Mouse (Mus musculus) urinary bladder, postnatal 4 days (tissue): ENCODE data around the gene Barhl2.

ENCODE experiments used
- DNase-seq, 2 experiments: peaks; one replicate each; pipeline ENCODE4 v3.0.0; 2021 to 2022; ENCODE audit warnings: low spot score in 2 of 2

Gene Barhl2

DNA sequence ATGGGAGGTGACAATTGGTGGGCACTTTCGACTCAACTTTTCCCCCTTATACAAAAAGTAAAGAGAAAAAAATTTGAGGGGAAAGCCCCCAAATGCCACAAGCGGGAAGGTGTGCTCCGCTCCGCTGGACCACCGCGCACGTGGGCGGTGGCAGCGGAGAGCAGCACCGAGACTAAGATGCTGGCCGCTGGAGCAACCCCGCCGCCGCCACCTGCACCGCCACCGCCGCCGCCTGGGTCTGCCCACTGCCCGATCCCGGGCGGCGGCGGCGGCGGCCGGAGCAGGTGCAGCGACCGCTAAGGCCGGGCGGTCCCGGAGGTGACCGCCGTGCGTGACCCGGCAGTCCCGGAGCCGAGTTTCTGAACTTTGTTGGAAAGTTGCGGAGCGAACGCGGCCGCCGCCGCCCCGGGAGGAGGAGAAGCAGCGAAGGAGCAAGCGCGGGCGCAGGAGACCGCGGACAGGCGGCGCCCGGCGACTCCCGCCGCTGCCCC lies at the start of gene Barhl2:
Gene Barhl2 (minus strand): TSS at position 181 of the 491 bp plus-strand sequence.
- DNase-seq = no peak

DNA sequence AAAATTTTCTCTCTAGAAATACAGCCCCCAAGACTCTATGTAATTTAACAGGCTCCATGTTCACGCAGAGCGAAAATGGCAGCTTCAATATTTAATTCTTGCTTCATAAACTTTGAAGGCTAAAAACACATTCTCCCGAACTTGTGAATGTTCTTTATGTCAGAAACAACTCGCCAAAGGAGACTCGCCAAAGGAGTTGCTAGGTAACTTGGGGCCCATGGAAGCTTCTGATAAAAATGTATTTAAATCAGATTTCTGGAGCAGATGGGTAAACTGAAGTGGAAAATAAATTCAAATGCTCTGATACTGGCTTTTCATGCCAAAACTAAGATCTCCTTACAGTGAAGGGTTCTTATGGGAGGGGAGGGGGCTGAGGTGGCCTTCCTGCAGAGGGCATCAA lies 48.1 kb upstream of the Barhl2 start:
- DNase-seq = no peak

DNA sequence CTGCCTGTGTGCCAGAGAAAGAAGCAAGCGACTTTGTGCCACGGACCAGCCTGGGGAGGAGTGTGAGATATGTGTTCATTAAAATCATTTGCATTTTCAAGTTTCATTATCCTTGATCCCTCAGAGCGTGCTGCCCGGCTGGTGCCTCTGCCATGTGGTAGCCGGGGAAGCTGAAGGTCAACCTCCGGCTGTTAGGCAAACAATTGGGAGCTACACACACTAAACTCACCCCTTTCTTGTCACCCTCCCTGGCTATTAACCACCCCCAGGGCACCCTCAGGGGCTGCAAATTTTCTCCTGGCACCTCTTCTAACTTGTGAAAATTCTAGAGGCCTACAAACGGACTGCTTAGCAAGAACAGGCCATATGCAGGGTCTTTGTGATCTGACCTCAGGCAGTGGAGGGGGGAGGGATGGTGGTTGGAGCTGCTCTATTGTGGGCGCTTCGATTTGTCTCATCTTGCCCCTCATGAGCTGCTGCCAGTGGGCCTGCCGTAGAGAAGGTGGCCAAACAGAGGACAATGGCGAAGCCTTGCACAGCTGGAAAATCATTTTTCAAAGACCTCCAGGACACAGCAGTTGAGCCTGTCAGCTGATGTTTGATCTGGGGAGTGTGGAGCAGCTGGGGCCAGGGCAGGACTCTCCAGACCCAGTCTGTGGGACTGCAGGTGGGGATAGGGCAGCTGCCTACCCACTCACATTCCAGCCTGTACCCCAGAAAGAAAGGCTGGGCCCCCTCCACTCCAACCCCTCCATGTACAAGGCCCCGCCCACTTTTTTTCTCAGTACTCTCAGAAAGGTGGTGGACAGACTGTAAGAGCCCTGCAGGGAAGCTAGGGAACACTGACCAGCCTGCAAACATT lies 44.9 kb upstream of the Barhl2 start:
- no peak for DNase-seq

DNA sequence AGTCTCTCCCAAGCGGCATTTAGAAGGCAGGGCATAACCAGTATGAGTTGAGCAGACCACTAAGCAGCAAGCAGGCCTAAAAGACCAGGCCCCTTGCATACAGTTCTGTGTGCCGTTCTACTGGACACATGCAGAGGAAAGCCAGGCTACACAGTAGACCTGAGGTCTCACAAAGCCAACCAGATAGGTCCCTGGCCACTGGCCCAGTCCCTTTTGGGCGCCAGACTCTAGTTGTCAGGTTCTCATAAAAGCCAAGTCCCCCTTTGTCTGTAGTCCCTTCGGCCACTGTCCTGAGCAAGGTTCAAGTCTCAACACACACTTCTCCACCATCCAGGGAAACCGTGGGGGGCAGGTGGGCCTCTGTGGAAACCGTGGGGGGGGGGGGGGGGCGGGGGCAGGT lies 44.3 kb upstream of the Barhl2 start:
- DNase-seq = no peak

DNA sequence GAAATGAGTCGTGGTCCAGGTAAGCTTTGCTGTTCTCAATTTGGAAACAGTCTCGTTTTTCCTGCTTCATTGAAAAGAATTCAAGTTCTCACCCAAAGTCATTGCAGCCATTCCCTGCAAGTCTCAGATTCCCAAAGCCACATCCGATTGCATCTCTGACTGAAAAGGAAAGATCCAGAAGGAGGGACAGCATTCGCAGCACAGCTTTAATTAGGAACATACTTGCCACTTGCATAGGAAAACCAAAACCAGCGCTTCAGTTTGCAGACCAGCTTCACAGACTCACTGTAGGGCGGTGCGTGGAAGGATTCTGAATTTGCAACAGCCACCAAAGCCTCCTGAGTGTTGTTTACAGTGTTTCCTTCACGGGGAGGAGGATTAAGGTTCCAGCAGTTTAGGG lies 33.8 kb upstream of the Barhl2 start:
- no peak for DNase-seq

DNA sequence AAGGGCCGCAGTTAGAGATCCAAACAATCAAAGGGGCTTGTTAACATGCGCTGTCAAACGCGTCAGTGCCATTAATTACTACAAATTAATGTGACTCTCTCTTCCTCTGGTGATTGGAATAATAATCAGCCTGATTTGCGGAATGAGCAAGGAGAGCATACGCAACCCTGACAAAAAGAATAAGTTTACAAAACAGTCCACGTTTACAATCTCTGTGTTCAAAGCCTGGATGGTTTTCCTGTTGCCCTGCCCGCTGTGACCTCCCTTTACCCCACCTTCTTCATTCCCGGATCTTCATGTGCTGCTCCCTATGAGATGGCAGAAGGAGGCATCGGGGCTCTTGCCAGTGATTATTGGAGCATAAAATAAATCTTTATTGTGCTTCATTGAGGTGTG lies 14.1 kb upstream of the Barhl2 start:
- DNase-seq = no peak

DNA sequence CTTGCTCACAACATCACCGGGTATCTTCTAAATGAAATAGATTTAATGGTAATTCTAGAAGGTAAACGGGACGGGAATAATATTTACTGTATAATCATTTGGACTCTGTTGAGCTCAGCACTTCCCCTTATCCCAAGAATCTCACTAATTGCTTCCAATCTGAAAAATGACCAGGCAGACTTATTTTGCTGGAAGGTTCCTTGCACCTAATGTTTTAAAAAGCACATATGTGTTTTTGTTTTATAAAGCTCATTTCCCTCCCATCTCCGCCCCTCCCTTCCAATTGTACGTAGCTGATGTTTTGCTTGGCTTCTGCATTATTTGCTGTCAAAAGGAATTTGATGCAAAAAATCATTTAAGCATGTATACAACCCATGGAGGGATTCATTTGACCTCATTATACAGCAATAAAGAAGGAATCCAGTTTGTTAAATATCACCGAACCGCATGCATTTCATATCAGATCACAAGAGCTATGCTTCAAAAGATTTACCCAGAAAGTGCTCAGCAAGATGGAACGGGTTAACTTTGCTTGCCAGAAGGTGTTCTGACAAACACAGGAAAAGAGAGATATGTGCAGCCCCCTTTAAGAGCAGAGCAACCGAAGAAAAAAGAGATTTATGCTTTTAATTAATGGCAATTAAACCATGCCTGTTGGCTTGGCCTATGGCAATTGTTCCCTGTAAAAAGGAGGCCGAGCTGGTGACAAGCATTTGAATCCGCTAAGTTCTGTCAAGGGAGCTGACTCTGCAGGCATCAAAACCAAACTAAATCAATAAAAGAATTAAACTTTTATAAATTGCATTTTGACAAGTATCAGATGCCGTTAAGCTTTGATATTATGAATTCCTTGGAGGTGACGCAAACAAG lies 13.5 kb upstream of the Barhl2 start:
- no peak for DNase-seq

DNA sequence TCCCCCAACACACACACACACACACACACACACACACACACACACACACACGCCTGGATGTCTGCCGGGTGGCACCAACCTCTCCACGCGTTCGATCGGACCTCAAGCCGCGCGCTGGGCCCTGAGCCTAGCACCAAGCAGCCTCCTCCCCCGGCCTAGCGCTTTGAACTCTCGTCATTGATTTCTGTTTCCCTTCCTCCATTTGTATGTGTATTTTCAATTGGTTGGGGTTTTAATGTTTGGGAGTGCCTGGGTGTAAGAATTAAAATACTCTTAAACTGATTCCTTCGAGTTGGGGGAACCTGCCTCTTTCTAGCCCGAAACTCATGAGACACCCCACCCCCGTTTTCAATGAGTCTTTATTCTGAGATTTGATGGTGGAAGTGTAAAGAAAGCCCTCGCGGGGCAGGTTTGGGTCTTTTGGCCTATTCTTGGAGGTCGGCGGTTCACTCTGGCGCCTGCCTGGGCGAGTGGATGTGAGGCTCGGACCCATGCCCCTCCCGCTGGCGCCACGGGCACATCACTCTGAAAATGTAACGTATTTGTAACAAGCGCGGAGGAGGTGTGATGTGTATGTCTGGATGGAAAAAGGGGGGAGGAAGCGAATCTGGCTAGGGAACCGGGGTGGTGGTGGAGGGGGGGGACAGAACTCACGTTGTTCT lies 7.3 kb upstream of the Barhl2 start:
- DNase-seq = no peak

DNA sequence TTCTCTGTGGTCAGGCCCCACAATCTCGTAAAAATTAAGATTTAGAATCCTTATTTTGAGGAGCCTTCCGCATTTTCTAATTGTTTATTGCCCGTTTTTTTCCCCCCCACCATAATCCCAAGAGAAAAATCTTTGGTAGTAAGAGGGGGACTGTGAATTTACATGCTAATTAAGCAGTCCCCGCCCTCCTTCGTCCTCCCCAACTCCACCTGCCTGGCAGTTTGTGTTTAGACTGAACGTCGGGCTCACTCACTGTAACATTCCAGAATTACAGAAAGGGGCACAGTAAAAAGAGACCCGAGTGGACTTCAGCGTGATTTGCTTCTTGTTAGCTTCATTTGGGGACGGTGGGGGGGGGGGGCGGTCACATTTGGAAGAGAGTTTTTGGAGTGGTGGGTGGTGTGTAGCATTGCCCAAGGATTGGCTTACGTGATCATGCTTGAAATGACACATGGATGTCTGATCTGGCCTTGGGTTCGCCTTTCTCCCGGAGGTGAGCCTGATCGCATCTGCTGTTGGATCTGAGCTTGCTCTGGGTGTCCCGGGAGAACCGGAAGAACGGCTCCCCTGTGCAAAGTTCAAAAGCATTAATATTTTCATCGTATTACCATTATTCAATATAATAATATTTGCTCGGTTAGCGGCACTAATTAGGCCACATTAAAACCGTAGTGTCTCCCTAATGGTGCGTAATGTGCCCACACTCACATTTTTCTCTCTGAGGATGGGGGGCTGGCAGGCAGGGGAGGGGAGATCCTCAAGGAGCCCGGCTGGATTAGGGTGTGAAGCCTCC lies 6.6 kb upstream of the Barhl2 start:
- DNase-seq = no peak

DNA sequence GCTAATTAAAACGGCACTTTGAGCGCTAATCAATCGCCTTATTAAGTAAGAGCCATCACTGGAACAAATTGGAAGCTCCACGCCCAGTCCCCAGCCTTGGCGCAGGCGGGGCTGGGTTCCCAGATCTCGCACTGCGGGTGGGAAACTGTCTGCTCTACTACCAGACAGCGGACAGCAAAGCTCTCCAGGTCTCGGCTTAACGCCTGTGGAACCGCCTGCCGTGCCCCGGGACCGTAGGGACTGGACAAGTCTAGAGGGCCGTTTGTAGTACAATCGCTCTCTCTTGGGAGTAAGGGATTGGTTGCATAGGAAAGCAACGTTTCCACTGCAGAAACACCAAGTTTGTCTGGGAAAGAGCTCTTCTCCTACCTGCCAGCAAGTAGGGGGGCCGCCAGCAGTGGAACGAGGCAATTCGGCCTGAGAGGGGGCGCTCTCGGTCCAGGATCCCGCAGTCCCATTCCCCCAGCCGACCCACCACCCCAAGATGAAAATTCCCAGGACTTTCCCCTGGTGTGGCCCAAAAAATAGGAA lies 5.8 kb upstream of the Barhl2 start:
- DNase-seq = peak in 1 of 2 experiments; percentile 51

DNA sequence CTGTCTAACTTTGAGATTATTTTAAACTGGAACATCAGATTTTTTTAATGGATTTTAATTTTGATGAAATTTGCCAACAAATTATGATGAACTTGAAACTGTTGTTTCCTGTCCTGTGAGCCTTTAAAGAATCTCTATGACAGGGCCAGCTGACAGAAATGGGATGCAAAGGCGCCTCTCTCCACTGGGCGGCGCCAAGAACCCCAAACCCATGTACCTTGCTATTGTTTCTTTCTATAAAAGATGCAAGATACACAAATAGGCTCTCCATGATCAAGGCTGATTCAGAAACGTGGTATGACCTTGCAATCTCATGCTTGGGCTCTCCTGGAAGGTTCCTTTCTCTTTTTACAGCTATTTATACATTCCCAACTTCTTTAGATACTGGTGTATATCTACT lies 3.9 kb upstream of the Barhl2 start:
- DNase-seq = no peak

DNA sequence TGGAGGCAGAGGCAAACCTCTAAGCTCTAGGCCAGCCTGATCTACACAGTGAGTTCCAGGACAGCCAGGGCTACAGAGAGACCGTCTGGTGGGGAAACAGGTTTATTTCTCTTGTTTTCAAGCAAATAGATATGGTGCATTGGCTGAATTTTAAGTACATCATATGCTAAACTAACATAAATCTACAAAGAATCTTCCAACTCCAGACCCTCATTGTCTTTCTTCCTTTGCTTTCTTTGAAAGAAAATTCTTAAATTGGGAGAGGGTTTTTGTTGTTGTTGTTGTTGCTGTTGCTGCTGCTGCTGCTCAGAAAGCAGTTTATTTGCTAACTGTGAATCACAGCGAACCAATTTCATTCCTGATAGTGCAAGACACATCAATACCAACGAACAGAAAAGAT lies 3.5 kb upstream of the Barhl2 start:
- DNase-seq = no peak

DNA sequence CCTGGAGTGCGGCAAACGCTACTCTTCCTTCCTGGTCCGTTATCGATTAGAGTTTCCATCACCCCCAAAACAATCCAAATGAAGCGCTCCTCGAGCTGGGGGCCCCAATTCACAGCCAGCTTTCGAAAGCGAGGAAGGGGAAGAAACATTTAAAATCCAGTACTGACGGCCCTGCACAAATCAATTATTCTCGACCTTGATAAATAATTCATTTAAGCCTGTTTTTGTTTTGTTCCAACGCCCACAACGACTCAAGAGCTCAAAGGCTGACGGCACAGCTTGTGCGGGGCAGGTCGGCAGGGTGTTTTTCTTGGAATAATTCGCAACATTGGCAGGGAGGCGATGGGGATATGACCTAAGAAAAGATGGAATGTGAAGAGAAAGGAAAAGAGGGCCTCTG lies 2.6 kb upstream of the Barhl2 start:
- no peak for DNase-seq

DNA sequence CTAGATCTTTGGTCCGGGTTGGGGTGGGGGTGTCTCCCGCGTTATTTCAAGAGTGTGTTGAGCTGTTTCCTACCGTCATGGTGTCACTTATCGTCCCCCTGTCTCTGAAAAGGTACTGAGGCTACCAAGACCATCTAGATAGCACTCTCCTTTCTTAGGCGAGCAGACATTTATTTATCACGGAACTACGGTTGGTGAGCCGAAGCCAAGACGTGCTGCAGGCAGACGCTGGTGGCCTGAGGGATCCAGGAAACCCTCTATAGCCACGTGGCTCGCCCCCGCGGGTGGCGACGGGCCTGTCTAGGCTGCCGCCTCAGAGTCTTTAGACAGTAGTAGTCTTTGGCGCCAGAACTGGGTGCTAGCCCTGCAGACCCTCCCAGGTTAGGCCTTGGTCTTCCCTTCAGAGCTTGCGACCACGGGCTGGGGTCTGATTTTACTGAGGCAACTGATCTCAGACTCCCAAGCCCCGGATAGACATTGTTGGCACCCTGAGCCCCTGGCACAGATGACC lies 2.1 kb upstream of the Barhl2 start:
- DNase-seq = no peak

DNA sequence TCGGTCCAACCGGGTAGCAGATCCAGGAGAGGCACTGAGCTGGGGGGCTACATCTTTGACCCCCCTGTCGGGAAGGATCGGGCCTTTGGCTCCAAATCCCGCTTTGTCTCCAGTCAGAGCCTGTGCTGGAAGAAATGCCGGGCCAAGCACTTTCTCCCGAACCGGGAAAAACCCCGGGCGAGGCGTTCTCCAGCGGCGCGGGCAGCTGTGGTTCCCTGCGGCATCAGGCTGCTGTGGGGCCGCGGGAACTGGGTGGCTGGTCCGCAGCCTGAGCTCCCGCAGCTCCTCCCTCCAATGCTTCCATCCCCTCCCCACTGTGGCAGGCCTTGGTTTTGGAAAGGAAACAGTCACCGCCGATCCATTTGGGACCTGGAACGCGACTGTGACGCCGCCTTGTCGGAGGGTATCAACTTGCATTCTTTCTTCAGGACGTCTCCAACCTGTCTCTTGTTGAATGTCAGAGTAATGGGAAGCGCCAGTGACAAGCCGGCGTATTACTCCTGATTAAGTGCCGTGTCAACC lies 1.2 kb upstream of the Barhl2 start:
- no peak for DNase-seq

DNA sequence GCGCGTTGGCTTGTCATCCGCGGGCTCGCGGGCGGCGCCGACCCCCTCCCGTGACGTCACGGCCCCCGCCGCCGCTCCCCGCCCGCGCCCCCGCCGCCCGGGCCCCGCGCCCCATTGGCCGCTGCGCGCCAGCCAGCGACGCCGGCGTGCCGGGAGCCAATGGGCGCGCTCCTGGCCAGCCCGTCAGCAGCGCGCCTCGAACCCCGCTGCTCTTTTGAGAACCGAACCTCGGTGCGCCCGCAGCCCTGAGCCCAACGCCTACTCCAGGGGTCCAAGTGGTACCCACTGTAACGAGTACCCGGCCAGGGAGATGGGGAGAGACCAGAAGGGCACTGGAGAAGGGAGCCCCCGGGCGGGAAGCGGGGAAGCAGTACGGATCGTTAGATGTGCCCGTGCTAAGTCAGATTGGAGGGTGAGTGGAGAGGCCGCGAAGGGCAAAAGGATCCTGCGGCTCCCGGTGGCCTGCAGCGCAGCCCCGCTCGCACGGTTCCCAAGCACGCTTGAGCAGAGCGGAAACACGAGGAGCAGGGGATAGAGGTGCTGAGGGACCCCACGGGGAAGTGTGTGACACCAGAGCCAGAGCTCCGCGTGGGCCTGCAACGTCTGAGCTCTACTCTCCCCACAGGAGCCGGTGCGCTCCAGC lies 632 bp upstream of the Barhl2 start:
- no peak for DNase-seq

DNA sequence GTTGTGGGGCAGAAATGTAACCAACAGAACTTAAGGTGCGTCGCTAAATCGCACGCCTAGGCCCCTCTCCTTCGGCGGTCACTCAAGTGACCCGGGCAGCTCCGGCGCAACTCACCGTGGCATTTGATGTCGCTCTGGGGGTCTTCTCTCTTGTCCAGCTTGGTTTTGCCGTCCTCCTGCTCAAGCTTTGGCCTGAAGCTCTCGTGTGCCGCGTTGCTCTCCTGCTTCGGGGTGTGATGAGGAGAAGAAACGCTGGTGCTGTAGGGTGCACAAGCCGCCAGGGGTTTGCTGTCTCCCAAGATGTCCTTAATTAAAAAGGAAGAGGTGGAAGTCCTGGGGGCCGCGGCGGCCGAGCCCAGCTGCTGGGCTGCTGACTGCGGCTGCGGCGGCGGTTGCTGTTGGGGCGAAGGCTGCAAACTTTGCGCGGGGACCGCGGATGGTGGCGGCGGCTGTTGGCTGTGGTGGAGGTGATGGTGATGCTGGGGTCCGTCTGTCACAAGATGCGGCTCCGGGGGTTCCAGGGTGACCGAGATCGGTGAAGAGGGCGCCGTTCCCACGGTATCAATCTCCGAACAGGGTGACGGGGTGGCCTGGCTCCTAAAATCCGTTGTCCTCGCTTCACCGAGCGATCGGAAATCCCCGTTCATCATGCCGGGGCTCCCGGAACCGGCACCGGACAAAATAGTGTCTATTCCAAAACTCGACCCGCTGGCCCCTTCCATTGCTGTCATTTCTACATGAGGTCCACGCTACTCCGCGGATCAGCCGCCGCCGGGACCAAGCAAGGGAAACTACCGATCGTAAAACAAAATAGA lies 648 bp downstream of the Barhl2 start:
- DNase-seq = no peak

DNA sequence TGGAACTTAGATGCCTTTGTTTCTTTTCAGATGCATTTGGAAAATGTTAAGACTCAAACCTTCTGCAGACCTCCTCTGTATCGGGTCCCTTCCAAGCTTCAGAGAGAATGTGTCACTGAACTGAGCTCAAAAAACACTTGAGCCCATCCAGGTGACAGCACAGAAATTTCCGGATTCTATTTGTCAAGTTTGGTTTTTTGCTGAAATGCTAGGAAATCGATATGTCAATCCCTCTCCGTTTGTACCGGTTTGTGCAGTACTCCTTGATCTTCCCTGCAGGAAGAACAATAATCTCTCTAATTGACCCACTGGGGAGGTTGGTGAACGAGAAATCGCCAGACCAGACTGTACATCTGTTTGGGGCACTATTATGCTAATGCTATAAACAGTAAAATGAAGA lies 2.0 kb downstream of the Barhl2 start:
- no peak for DNase-seq
